Mouse (Mus musculus): Measurements from ENCODE around the gene Pik3r1.

GRCm38 (mm10) chr13:101777851-101778250, 9.8 kb upstream of the Pik3r1 start:
- TF ChIP-seq CTCF (IDR thresholded peaks at IDR 0.05; ENCODE audit: extremely low read depth, insufficient read depth, insufficient read length, insufficient replicate concordance) (no peak), POLR2A (IDR thresholded peaks at IDR 0.05; ENCODE audit: low read depth, low read length) (no peak)

Measured in spleen, adult 2 months (tissue).